Mouse (Mus musculus): ENCODE results near the gene Znhit2.

Gene Znhit2

GRCm38 (mm10) chr19:6046294-6047153 is 14.5 kb upstream of the Znhit2 start, which contains the start of gene Syvn1:
Gene Syvn1 (plus strand): TSS chr19:6046576.
- DNase-seq = peak; percentile 94 to 96

GRCm38 (mm10) chr19:6047154-6047898 is 13.7 kb upstream of the Znhit2 start:
- DNase-seq = no peak

- DNase-seq = no peak
Observed at GRCm38 (mm10) chr19:6047899-6048166, 13.2 kb upstream of the Znhit2 start.

GRCm38 (mm10) chr19:6048681-6049410 is 12.1 kb upstream of the Znhit2 start:
- no peak for DNase-seq

GRCm38 (mm10) chr19:6052516-6052915 is 8.5 kb upstream of the Znhit2 start:
- DNase-seq = no peak

- no peak for DNase-seq
Observed at GRCm38 (mm10) chr19:6054296-6054695, 6.7 kb upstream of the Znhit2 start.

- no peak for DNase-seq
Observed at GRCm38 (mm10) chr19:6056696-6057095, 4.3 kb upstream of the Znhit2 start.

- DNase-seq = peak; percentile 99 to 100
Observed at GRCm38 (mm10) chr19:6057313-6058096, 3.5 kb upstream of the Znhit2 start, which contains the start of the genes Mrpl49 and Fau. Gene Mrpl49 (minus strand): TSS chr19:6057785. Gene Fau (plus strand): TSS chr19:6057844.

GRCm38 (mm10) chr19:6058513-6058912 is 2.5 kb upstream of the Znhit2 start:
- no peak for DNase-seq

GRCm38 (mm10) chr19:6058966-6059365 is 2.0 kb upstream of the Znhit2 start:
- DNase-seq = peak in 1 of 2 experiments; percentile 34

- DNase-seq = peak in 1 of 2 experiments; percentile 70
Observed at GRCm38 (mm10) chr19:6061641-6062302, 780 bp downstream of the Znhit2 start.

GRCm38 (mm10) chr19:6062418-6062817 is 1.4 kb downstream of the Znhit2 start:
- DNase-seq = no peak

- no peak for DNase-seq
Observed at GRCm38 (mm10) chr19:6063081-6063480, 2.1 kb downstream of the Znhit2 start.

- DNase-seq = no peak
Observed at GRCm38 (mm10) chr19:6066571-6066970, 5.6 kb downstream of the Znhit2 start.

- DNase-seq = peak; percentile 85 to 94
Observed at GRCm38 (mm10) chr19:6067011-6067723, 6.2 kb downstream of the Znhit2 start.

GRCm38 (mm10) chr19:6067724-6068415 is 6.9 kb downstream of the Znhit2 start, which contains the start of gene Tm7sf2:
Gene Tm7sf2 (minus strand): TSS chr19:6068373.
- peak; percentile 96 for DNase-seq

GRCm38 (mm10) chr19:6068951-6069350 is 8.0 kb downstream of the Znhit2 start:
- no peak for DNase-seq

GRCm38 (mm10) chr19:6069851-6070250 is 8.9 kb downstream of the Znhit2 start:
- no peak for DNase-seq

- DNase-seq = no peak
Observed at GRCm38 (mm10) chr19:6070571-6071250, 9.7 kb downstream of the Znhit2 start.

GRCm38 (mm10) chr19:6071261-6071660 is 10.3 kb downstream of the Znhit2 start:
- DNase-seq = no peak

Data from kidney, postnatal 36 days (tissue).